Mouse (Mus musculus) cerebellum, adult 2 months (tissue): Measurements from ENCODE around the gene Sgms1.
A peak's percentile ranks its signal among the peaks of the same experiment; 100 is the strongest.

ENCODE experiments used
- CTCF ChIP-seq: fragments of 200-500 bp; IDR thresholded peaks from 2 replicates; pipeline ENCODE4 v1.5.1; 2011; ENCODE audit warnings: low read depth, mild to moderate bottlenecking, control low read depth, low read length, moderate library complexity, borderline replicate concordance; ENCODE audit not compliant: insufficient read depth
- POLR2A ChIP-seq: fragments of 200-500 bp; IDR thresholded peaks from 2 replicates; pipeline ENCODE4 v1.6.1; 2011; ENCODE audit warnings: low read length, control low read depth, borderline replicate concordance; ENCODE audit not compliant: insufficient read depth

DNA sequence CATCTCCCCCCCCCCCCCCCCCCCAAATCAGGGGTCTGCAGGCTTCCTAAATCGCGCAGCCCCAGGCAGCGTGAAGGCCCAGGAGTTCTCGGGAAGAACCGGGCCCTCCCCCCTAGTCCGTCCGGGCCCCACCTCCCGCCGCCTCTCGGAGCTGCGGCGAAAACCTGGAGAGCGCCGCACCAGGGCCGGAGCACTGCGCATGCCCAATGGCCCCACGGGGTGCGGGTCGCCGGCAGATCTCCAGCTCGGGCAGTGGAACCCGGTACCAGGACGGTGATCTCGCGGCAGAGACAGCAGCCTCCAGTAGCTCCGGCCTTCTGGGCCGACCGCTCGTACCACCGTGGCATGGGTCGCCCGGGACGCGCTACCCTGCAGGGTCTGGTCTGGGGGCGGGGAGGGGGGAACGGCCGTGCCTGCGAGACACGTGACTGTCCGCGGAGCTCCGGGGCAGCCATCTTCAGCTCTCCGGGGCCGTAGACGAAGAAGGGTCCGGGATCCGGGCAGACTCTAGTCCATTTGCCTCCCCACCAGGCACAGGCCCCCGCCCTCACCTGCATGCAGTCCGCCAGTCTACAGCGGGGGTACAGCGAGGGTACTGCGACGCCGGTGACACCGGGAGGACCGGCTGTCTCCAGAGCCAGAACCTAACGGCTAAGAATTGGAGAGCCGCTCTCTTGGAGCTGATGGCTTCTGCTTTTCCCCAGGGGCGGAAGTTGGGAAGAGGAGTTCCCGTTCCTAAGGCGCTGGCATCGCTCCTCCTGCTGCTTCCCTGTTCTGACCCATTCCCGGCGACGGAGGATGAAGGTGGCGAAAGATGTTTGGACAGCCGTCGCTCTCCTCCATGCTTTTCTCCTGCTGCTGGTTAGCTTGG is at the start of gene Sgms1:
- no peak for TF ChIP-seq CTCF
- peak; percentile 72; the same call in 1 of the 2 replicates for TF ChIP-seq POLR2A
